In genomic region chr5:139095297-139096110, GRCm38 (mm10) we compare ENCODE assay signal across 23 mouse cellular contexts. TPM values are rescaled to one million over a fixed set of nuclear protein-coding genes. Genes with fewer than 3 reads are reported as not detected.
DNase-seq lines count a peak whose midpoint lies in the region; ATAC-seq and TF ChIP-seq lines count a peak whose summit lies in the region.
"Had no signal": no experiment of that assay in that cellular context is flagged by ENCODE, and none has a peak within 500 bp of the region (broad histone marks: within the 10 kb centered on the region; RNA-seq: fewer than 3 reads in every experiment).

No protein-coding gene starts in this region.

- H3K9ac ChIP-seq in kidney, embryonic 14.5 days (ENCODE audit: low read depth, low read length): no peak overlapping the region
- no peak overlapping the region for H3K9ac ChIP-seq in midbrain, embryonic 11.5 days (ENCODE audit: low read length)
- no peak overlapping the region for H3K9ac ChIP-seq in intestine, postnatal 0 days (ENCODE audit: low read depth, low read length)
- H3K9ac ChIP-seq: embryonic facial prominence, embryonic 15.5 days; limb, embryonic 13.5 days; liver, embryonic 12.5 days; stomach, embryonic 15.5 days had no signal

- no peaks in the 10 kb centered on the region for H3K27me3 ChIP-seq in kidney, embryonic 14.5 days (ENCODE audit: control insufficient read depth, insufficient read depth, low read length)
- H3K27me3 ChIP-seq in kidney, adult 2 months (replicated peaks; ENCODE audit: control insufficient read depth, insufficient read depth, low read length): no peaks in the 10 kb centered on the region
- no peaks in the 10 kb centered on the region for H3K27me3 ChIP-seq in midbrain, embryonic 10.5 days (ENCODE audit: low read depth, poor library complexity, severe bottlenecking)
- no peaks in the 10 kb centered on the region for H3K27me3 ChIP-seq in midbrain, embryonic 11.5 days (ENCODE audit: control insufficient read depth, insufficient read depth, low read length)
- no peaks in the 10 kb centered on the region for H3K27me3 ChIP-seq in intestine, postnatal 0 days (replicated peaks; ENCODE audit: control insufficient read depth, insufficient read depth, low read length)
- H3K27me3 ChIP-seq: embryonic facial prominence, embryonic 15.5 days; limb, embryonic 13.5 days; stomach, embryonic 15.5 days had no signal

- H3K4me2 ChIP-seq in kidney, embryonic 14.5 days (replicated peaks; ENCODE audit: low read depth, low read length): no peak overlapping the region
- no peak overlapping the region for H3K4me2 ChIP-seq in midbrain, embryonic 11.5 days
- no peak overlapping the region for H3K4me2 ChIP-seq in intestine, postnatal 0 days (replicated peaks; ENCODE audit: low read depth)
- H3K4me2 ChIP-seq: embryonic facial prominence, embryonic 15.5 days; limb, embryonic 13.5 days; liver, embryonic 12.5 days; stomach, embryonic 15.5 days had no signal

- peaks cover 14% of the 10 kb centered on the region; the same call in 1 of the 2 replicates for H3K4me1 ChIP-seq in kidney, embryonic 14.5 days (ENCODE audit: control insufficient read depth, insufficient read depth, low read length)
- H3K4me1 ChIP-seq in kidney, adult 2 months (ENCODE audit: control insufficient read depth, insufficient read depth, low read length): no peaks in the 10 kb centered on the region
- H3K4me1 ChIP-seq in midbrain, embryonic 10.5 days: peaks cover 13% of the 10 kb centered on the region
- no peaks in the 10 kb centered on the region for H3K4me1 ChIP-seq in midbrain, embryonic 11.5 days (ENCODE audit: control insufficient read depth, insufficient read depth, low read length)
- no peaks in the 10 kb centered on the region for H3K4me1 ChIP-seq in intestine, postnatal 0 days (replicated peaks; ENCODE audit: control insufficient read depth, insufficient read depth, low read length)

- no peaks in the 10 kb centered on the region for H3K36me3 ChIP-seq in kidney, embryonic 14.5 days (ENCODE audit: control insufficient read depth, insufficient read depth, low read length)
- no peaks in the 10 kb centered on the region for H3K36me3 ChIP-seq in kidney, adult 2 months (ENCODE audit: control insufficient read depth, insufficient read depth, low read length)
- no peaks in the 10 kb centered on the region for H3K36me3 ChIP-seq in midbrain, embryonic 10.5 days
- no peaks in the 10 kb centered on the region for H3K36me3 ChIP-seq in midbrain, embryonic 11.5 days (ENCODE audit: control insufficient read depth, insufficient read depth, low read length)
- H3K36me3 ChIP-seq in intestine, postnatal 0 days (ENCODE audit: control insufficient read depth, insufficient read depth): no peaks in the 10 kb centered on the region
- H3K36me3 ChIP-seq: embryonic facial prominence, embryonic 15.5 days; heart, embryonic 10.5 days; limb, embryonic 13.5 days; liver, embryonic 12.5 days; stomach, embryonic 15.5 days had no signal

- 49% methylated on average over 8 of the region's 8 CpGs for WGBS in kidney, embryonic 14.5 days
- 71% methylated on average over 8 of the region's 8 CpGs for WGBS in kidney, adult 2 months
- 74% methylated on average over 8 of the region's 8 CpGs for WGBS in midbrain, embryonic 10.5 days
- 77% methylated on average over 8 of the region's 8 CpGs for WGBS in midbrain, embryonic 11.5 days
- WGBS in intestine, postnatal 0 days: 65% methylated on average over 8 of the region's 8 CpGs

- H3K27ac ChIP-seq in kidney, embryonic 14.5 days (ENCODE audit: low read depth, low read length): no peak overlapping the region
- H3K27ac ChIP-seq in kidney, adult 2 months (ENCODE audit: insufficient read depth, low read depth, low read length): no peak overlapping the region
- H3K27ac ChIP-seq in midbrain, embryonic 10.5 days (replicated peaks): peak overlapping the region; percentile 18; the same call in 1 of the 2 replicates
- no peak overlapping the region for H3K27ac ChIP-seq in midbrain, embryonic 11.5 days (ENCODE audit: low read depth, low read length)
- no peak overlapping the region for H3K27ac ChIP-seq in intestine, postnatal 0 days (ENCODE audit: low read depth, low read length)
- H3K27ac ChIP-seq: embryonic facial prominence, embryonic 15.5 days; heart, embryonic 10.5 days; hindbrain, postnatal 0 days; limb, embryonic 13.5 days; liver, embryonic 12.5 days; macrophage; stomach, embryonic 15.5 days had no signal

- peak; percentile 51 for ATAC-seq in kidney, embryonic 14.5 days (ENCODE audit: low FRiP score, low TSS enrichment)
- ATAC-seq in midbrain, embryonic 11.5 days (ENCODE audit: low FRiP score): no peak
- ATAC-seq in intestine, postnatal 0 days: 0 out of 2 replicates have a peak, but pooled peaks have one; percentile 25
- no peak for ATAC-seq in activated CD4-positive, CD25-positive, alpha-beta regulatory T cell, adult 4 months
- ATAC-seq: forebrain, embryonic 14.5 days; hindbrain, postnatal 0 days; liver, embryonic 12.5 days had no signal

- no peak for DNase-seq in kidney, adult 2 months
- DNase-seq in midbrain, embryonic 10.5 days (ENCODE audit: low spot score): no peak
- DNase-seq in midbrain, embryonic 11.5 days (ENCODE audit: low spot score, missing footprints): no peak
- DNase-seq in ZHBTc4 (ENCODE audit: low read depth, low spot score): peak; percentile 76
- no peak for DNase-seq in adrenal gland, postnatal 25 days
- DNase-seq: cerebellum, adult 11 months; cerebellum, postnatal 10 days; kidney, adult 8-10 months; lung, adult 2 months; thymus, adult 2 months; thymus, postnatal 4 days had no signal

- no peak for TF ChIP-seq CTCF in kidney, adult 2 months (conservative IDR thresholded peaks at IDR 0.05; ENCODE audit: insufficient read depth, insufficient read length, low read depth, low read length)
- TF ChIP-seq CTCF in intestine, postnatal 0 days (IDR thresholded peaks at IDR 0.05; ENCODE audit: low read depth): no peak

- 0 out of 2 replicates have a peak, but pooled peaks cover 4% of the 10 kb centered on the region for H3K9me3 ChIP-seq in kidney, embryonic 14.5 days (ENCODE audit: control insufficient read depth, low read length)
- no peaks in the 10 kb centered on the region for H3K9me3 ChIP-seq in midbrain, embryonic 10.5 days (replicated peaks)
- no peaks in the 10 kb centered on the region for H3K9me3 ChIP-seq in midbrain, embryonic 11.5 days (ENCODE audit: control insufficient read depth, low read length)
- H3K9me3 ChIP-seq in intestine, postnatal 0 days (ENCODE audit: control insufficient read depth): no peaks in the 10 kb centered on the region
- H3K9me3 ChIP-seq: embryonic facial prominence, embryonic 15.5 days; heart, embryonic 10.5 days; limb, embryonic 13.5 days; liver, embryonic 12.5 days; stomach, embryonic 15.5 days had no signal

- TF ChIP-seq POLR2A in kidney, adult 2 months (IDR thresholded peaks at IDR 0.05; ENCODE audit: low read depth, low read length): no peak

- H3K4me3 ChIP-seq in kidney, embryonic 14.5 days (ENCODE audit: low read length): no peak overlapping the region
- no peak overlapping the region for H3K4me3 ChIP-seq in kidney, adult 2 months (ENCODE audit: insufficient read depth, low read depth, low read length)
- no peak overlapping the region for H3K4me3 ChIP-seq in midbrain, embryonic 10.5 days
- no peak overlapping the region for H3K4me3 ChIP-seq in midbrain, embryonic 11.5 days (ENCODE audit: low read depth, low read length)
- no peak overlapping the region for H3K4me3 ChIP-seq in intestine, postnatal 0 days (ENCODE audit: low read depth, low read length)
- H3K4me3 ChIP-seq: embryonic facial prominence, embryonic 15.5 days; heart, embryonic 10.5 days; limb, embryonic 13.5 days; liver, embryonic 12.5 days; stomach, embryonic 15.5 days had no signal

RNA-seq across cellular contexts. Expression of gene Prkar1b, which starts 54.3 kb away (rescaled TPM):
- 10.0 and 15.7 TPM in 2 replicates for polyA plus RNA-seq in kidney, embryonic 14.5 days (2014; fragmentation: Nextera tagmentation; extraction: Ambion mirVana)
- 6.4 and 7.1 TPM in 2 replicates for polyA plus RNA-seq in kidney, adult 2 months (2012; rRNA removed)
- 9.4 and 21.6 TPM in 2 replicates for polyA plus RNA-seq in midbrain, embryonic 10.5 days (2016; fragmentation: Nextera tagmentation; extraction: Ambion mirVana)
- polyA plus RNA-seq in midbrain, embryonic 11.5 days (2014; fragmentation: Nextera tagmentation; extraction: Ambion mirVana): 19.5 and 20.2 TPM in 2 replicates
- polyA plus RNA-seq in intestine, postnatal 0 days (2015; fragmentation: Nextera tagmentation; extraction: Ambion mirVana): 10.0 and 10.9 TPM in 2 replicates
- 1 to 10 TPM; 2.6 to 5.4 TPM for polyA plus RNA-seq in activated CD4-positive, CD25-positive, alpha-beta regulatory T cell, adult 4 months (2017; shearing (Covaris generic))
- 20.9 and 28.5 TPM in 2 replicates for total RNA-seq in adrenal gland, postnatal 25 days (2021)
- total RNA-seq: hematopoietic stem cell, adult 5-6 weeks had no signal

RNA-seq across cellular contexts. Expression of gene Dnaaf5, which starts 54.5 kb away (rescaled TPM):
- 9.1 and 11.5 TPM in 2 replicates for polyA plus RNA-seq in kidney, embryonic 14.5 days (2014; fragmentation: Nextera tagmentation; extraction: Ambion mirVana)
- 16.3 and 17.5 TPM in 2 replicates for polyA plus RNA-seq in kidney, adult 2 months (2012; rRNA removed)
- 6.7 and 7.7 TPM in 2 replicates for polyA plus RNA-seq in midbrain, embryonic 10.5 days (2016; fragmentation: Nextera tagmentation; extraction: Ambion mirVana)
- polyA plus RNA-seq in midbrain, embryonic 11.5 days (2014; fragmentation: Nextera tagmentation; extraction: Ambion mirVana): 5.2 and 5.3 TPM in 2 replicates
- 2.5 and 2.9 TPM in 2 replicates for polyA plus RNA-seq in intestine, postnatal 0 days (2015; fragmentation: Nextera tagmentation; extraction: Ambion mirVana)
- polyA plus RNA-seq in activated CD4-positive, CD25-positive, alpha-beta regulatory T cell, adult 4 months (2017; shearing (Covaris generic)): 10 to 100 TPM in 1 of 2 experiments, 1 to 10 TPM in 1; 9.3 to 14.7 TPM
- total RNA-seq in adrenal gland, postnatal 25 days (2021): 20.7 and 25.3 TPM in 2 replicates

Comparison
In these comparisons a context has a peak if more than half of its experiments do, and no peak if none do; other contexts are left out.
1. ATAC-seq: peak in kidney, embryonic 14.5 days (single experiment) and intestine, postnatal 0 days (single experiment); none in midbrain, embryonic 11.5 days (single experiment) and activated CD4-positive, CD25-positive, alpha-beta regulatory T cell, adult 4 months (single experiment).